Mouse (Mus musculus) neural tube, embryonic 10.5 days (tissue): ENCODE data around the gene C1rl.

ENCODE experiments used
- DNase-seq: peaks from one replicate; pipeline ENCODE4 v3.0.0-alpha.2; 2017; ENCODE audit warnings: low spot score; ENCODE audit errors: extremely low spot score

C1rl gene

GRCm38 (mm10) chr6:124492842-124493561 is at the start of gene C1rl:
Gene C1rl (plus strand): TSS chr6:124493113.
- peak; percentile 71 for DNase-seq

- no peak for DNase-seq
These were observed 49.6 kb upstream of the C1rl start for GRCm38 (mm10) chr6:124443338-124443737.

- DNase-seq, result no peak
These were observed 46.9 kb upstream of the C1rl start for GRCm38 (mm10) chr6:124446024-124446423.

GRCm38 (mm10) chr6:124446459-124446858 is 46.5 kb upstream of the C1rl start:
- no peak for DNase-seq

GRCm38 (mm10) chr6:124447356-124447755 is 45.6 kb upstream of the C1rl start:
- no peak for DNase-seq

GRCm38 (mm10) chr6:124448186-124448852 is 44.6 kb upstream of the C1rl start:
- DNase-seq, result no peak

- DNase-seq, result no peak
These were observed 43.8 kb upstream of the C1rl start for GRCm38 (mm10) chr6:124448959-124449667.

- DNase-seq, result no peak
These were observed 43.1 kb upstream of the C1rl start for GRCm38 (mm10) chr6:124449668-124450383.

- DNase-seq, result no peak
These were observed 40.9 kb upstream of the C1rl start for GRCm38 (mm10) chr6:124451995-124452394.

- no peak for DNase-seq
These were observed 39.2 kb upstream of the C1rl start for GRCm38 (mm10) chr6:124453756-124454155.

GRCm38 (mm10) chr6:124456243-124456642 is 36.7 kb upstream of the C1rl start:
- DNase-seq, result no peak

- no peak for DNase-seq
These were observed 35.1 kb upstream of the C1rl start for GRCm38 (mm10) chr6:124457827-124458226.

GRCm38 (mm10) chr6:124458505-124458904 is 34.4 kb upstream of the C1rl start:
- DNase-seq, result no peak

GRCm38 (mm10) chr6:124459388-124459787 is 33.5 kb upstream of the C1rl start:
- no peak for DNase-seq

- DNase-seq, result peak; percentile 24
These were observed 29.0 kb upstream of the C1rl start for GRCm38 (mm10) chr6:124463881-124464291.

GRCm38 (mm10) chr6:124464305-124465271 is 28.3 kb upstream of the C1rl start, which contains the start of gene Clstn3:
Gene Clstn3 (minus strand): TSS chr6:124464794.
- DNase-seq, result peak; percentile 86

- no peak for DNase-seq
These were observed 27.6 kb upstream of the C1rl start for GRCm38 (mm10) chr6:124465299-124465698.

GRCm38 (mm10) chr6:124465729-124466128 is 27.2 kb upstream of the C1rl start:
- DNase-seq, result no peak

- no peak for DNase-seq
These were observed 21.8 kb upstream of the C1rl start for GRCm38 (mm10) chr6:124471121-124471520.
